In the genomic region with DNA sequence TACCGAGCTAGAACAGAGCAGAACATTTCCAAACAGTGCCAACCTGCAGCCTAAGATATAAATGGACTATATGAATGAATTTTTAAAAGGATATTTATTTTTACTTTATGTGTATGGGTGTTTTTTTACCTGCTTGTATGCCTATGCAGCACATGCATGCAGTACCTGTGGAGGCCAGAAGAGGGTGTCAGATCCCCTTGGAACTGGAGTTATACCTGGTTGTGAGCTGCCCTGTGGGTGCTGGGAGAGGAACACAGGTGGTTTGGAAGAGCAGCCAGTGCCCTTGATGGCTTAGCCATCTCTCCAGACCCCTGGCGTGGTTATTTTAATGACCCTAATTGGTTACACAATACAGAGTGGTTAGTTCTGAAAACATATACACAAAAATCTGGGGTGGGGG, we compare ENCODE assay signal across 16 mouse cellular contexts.
DNase-seq lines count a peak whose midpoint lies in the region; ATAC-seq and TF ChIP-seq lines count a peak whose summit lies in the region.
"Had no signal": no experiment of that assay in that cellular context is flagged by ENCODE, and none has a peak within 500 bp of the region (broad histone marks: within the 10 kb centered on the region; RNA-seq: fewer than 3 reads in every experiment).

No protein-coding gene starts in this region.

- no peak for DNase-seq in heart, adult 2 months
- DNase-seq in lung, adult 2 months = no peak
- no peak for DNase-seq in lung, adult 18-20 months
- DNase-seq in Patski (ENCODE audit: low read depth, low spot score) = no peak
- DNase-seq in thymus, postnatal 0 days (ENCODE audit: low spot score) = peak; percentile 22
- no peak for DNase-seq in frontal cortex, postnatal 14 days (ENCODE audit: low spot score in 2 of 2)
- DNase-seq: adrenal gland, postnatal 10 days; cerebellum, adult 9-10 months; right cerebral cortex, postnatal 4 days had no signal

- no peak overlapping the region for H3K4me2 ChIP-seq in heart, embryonic 12.5 days
- H3K4me2 ChIP-seq: embryonic facial prominence, embryonic 12.5 days; limb, embryonic 15.5 days had no signal

- no peak for TF ChIP-seq POLR2A in heart, adult 2 months (IDR thresholded peaks at IDR 0.05; ENCODE audit: insufficient read depth, low read depth, low read length)
- no peak for TF ChIP-seq POLR2A in lung, adult 2 months (IDR thresholded peaks at IDR 0.05; ENCODE audit: borderline replicate concordance, extremely low read depth, low read depth, low read length)

- no peak overlapping the region for H3K27ac ChIP-seq in heart, adult 2 months
- H3K27ac ChIP-seq in heart, embryonic 12.5 days (ENCODE audit: poor library complexity, severe bottlenecking) = no peak overlapping the region
- H3K27ac ChIP-seq: embryonic facial prominence, embryonic 12.5 days; limb, embryonic 15.5 days; midbrain, embryonic 10.5 days had no signal

- no peaks in the 10 kb centered on the region for H3K79me2 ChIP-seq in heart, adult 2 months (replicated peaks; ENCODE audit: control insufficient read depth, insufficient read depth, low read length)

- no peaks in the 10 kb centered on the region for H3K36me3 ChIP-seq in heart, adult 2 months (ENCODE audit: control insufficient read depth, insufficient read depth, low read length)
- H3K36me3 ChIP-seq in heart, embryonic 12.5 days = no peaks in the 10 kb centered on the region
- H3K36me3 ChIP-seq: embryonic facial prominence, embryonic 12.5 days; limb, embryonic 15.5 days; midbrain, embryonic 10.5 days had no signal

- 85% methylated on average over 2 of the region's 2 CpGs for WGBS in heart, adult 2 months
- WGBS in heart, embryonic 12.5 days = 80% methylated on average over 2 of the region's 2 CpGs
- 89% methylated on average over 2 of the region's 2 CpGs for WGBS in lung, adult 2 months

- H3K9ac ChIP-seq in heart, adult 2 months (ENCODE audit: low read depth, low read length) = no peak overlapping the region
- no peak overlapping the region for H3K9ac ChIP-seq in heart, embryonic 12.5 days
- H3K9ac ChIP-seq: embryonic facial prominence, embryonic 12.5 days; limb, embryonic 15.5 days had no signal

- CTCF ChIA-PET in Patski (lab: Charles Lee) = no interaction called here

- H3K4me1 ChIP-seq in heart, adult 2 months (ENCODE audit: control insufficient read depth, insufficient read depth, low read length) = no peaks in the 10 kb centered on the region
- 0 out of 2 replicates have a peak, but pooled peaks cover 2% of the 10 kb centered on the region for H3K4me1 ChIP-seq in heart, embryonic 12.5 days (replicated peaks)
- peaks cover 2% of the 10 kb centered on the region; the same call in 1 of the 2 replicates for H3K4me1 ChIP-seq in lung, adult 2 months (ENCODE audit: control insufficient read depth, insufficient read depth, low read length)
- H3K4me1 ChIP-seq: embryonic facial prominence, embryonic 12.5 days; limb, embryonic 15.5 days had no signal

- no peak for ATAC-seq in heart, embryonic 12.5 days (ENCODE audit: insufficient number of reproducible peaks, low FRiP score)
- no peak for ATAC-seq in Patski
- ATAC-seq in granulocyte monocyte progenitor cell, adult 5-6 weeks (replicated peaks; ENCODE audit: poor library complexity, severe bottlenecking) = no peak
- ATAC-seq: forebrain, embryonic 16.5 days; hindbrain, embryonic 16.5 days had no signal

- H3K27me3 ChIP-seq in heart, adult 2 months (ENCODE audit: control insufficient read depth, insufficient read depth, low read length) = no peaks in the 10 kb centered on the region
- no peaks in the 10 kb centered on the region for H3K27me3 ChIP-seq in heart, embryonic 12.5 days (replicated peaks)
- no peaks in the 10 kb centered on the region for H3K27me3 ChIP-seq in Patski
- H3K27me3 ChIP-seq: embryonic facial prominence, embryonic 12.5 days; limb, embryonic 15.5 days had no signal

- H3K9me3 ChIP-seq in heart, embryonic 12.5 days (replicated peaks) = no peaks in the 10 kb centered on the region; the same call in 1 of the 2 replicates
- H3K9me3 ChIP-seq: embryonic facial prominence, embryonic 12.5 days; limb, embryonic 15.5 days had no signal

- no peak overlapping the region for H3K4me3 ChIP-seq in heart, adult 2 months
- H3K4me3 ChIP-seq in heart, embryonic 12.5 days = no peak overlapping the region
- no peak overlapping the region for H3K4me3 ChIP-seq in lung, adult 2 months (replicated peaks; ENCODE audit: extremely low read depth, low read depth, low read length)
- H3K4me3 ChIP-seq: embryonic facial prominence, embryonic 12.5 days; limb, embryonic 15.5 days; midbrain, embryonic 10.5 days had no signal

- in situ Hi-C loops in Patski (cut with MboI; ENCODE audit: low pct_unique_long_range_greater_than_20kb) = no loop called here

- no peak for TF ChIP-seq EP300 in heart, adult 2 months (IDR thresholded peaks at IDR 0.05; ENCODE audit: insufficient read depth, low read depth, low read length)

- POLR2A ChIA-PET in Patski (lab: Charles Lee) = no interaction called here

- intact Hi-C loops in heart, adult 2 months (cut with DNase I) = no loop called here

- peak; percentile 42 for TF ChIP-seq CTCF in heart, adult 2 months (IDR thresholded peaks at IDR 0.05)
- TF ChIP-seq CTCF in lung, adult 2 months (IDR thresholded peaks at IDR 0.05; ENCODE audit: insufficient read depth, low read length) = peak; percentile 33; the same call in 1 of the 2 replicates
- peak; percentile 26 for TF ChIP-seq CTCF in Patski (IDR thresholded peaks at IDR 0.05)
